Mouse (Mus musculus) thymus, adult 18-20 months (tissue): ENCODE measurements around the gene Pak1.

ENCODE experiments used
- DNase-seq, 2 experiments: peaks; one replicate each; pipeline ENCODE4 v3.0.0; 2022; ENCODE audit warnings: mixed read lengths in 2 of 2

Pak1 gene

DNA sequence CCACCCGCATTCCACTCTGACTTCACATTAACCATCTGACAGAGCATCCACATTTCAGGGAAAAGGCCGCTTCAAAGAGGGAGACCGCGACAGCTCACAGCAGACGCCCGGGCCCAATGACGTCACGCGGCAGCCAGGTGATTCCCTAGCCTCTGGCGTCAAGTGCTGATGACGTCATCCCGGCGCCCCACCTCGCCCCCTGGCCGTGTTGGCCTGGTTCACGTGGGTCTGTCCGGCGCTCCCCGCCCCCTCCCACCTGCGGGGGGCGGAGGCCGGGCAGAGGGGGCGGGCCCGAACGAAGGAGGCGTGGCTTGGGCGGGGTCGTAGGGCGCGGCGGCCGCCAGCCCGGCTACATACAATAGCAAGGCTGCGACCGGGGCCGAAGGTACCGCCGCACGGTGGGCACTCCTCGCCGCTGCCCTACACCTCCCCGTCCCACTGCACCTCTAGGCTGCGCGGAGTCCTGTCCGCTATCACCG lies at the start of gene Pak1:
TSS of gene Pak1 (plus strand) at position 352 of the 479 bp plus-strand sequence.
- DNase-seq: peak; percentile 58 to 69

- DNase-seq: no peak
These were observed 47.4 kb upstream of the Pak1 start for GRCm38 (mm10) chr7:97740948-97741347.

DNA sequence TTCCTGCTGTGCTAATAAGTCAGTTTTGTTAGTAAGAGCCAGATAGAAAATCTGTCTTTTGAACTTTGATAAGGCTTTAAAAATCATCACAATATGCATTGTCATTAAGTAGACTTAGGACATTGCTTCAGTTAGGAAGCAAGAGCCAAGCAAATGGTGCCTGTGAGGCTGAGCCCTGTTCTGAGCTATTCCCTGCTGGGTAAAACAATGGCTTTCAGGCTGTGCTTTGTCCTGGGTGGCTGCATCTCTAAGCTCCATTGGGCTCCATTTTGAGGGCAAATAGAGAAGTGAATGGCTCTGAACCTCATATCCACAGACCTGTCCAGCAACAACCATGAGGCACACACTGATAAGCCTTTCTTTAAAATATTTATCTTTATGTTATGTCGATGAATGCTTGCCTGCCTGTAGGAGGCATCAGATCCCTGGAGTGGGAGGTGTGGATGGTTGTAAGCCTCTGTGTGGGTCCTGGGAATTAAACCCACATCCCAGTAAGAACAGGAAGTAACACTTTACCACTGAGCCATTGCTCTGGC lies 46.5 kb upstream of the Pak1 start:
- DNase-seq: no peak

DNA sequence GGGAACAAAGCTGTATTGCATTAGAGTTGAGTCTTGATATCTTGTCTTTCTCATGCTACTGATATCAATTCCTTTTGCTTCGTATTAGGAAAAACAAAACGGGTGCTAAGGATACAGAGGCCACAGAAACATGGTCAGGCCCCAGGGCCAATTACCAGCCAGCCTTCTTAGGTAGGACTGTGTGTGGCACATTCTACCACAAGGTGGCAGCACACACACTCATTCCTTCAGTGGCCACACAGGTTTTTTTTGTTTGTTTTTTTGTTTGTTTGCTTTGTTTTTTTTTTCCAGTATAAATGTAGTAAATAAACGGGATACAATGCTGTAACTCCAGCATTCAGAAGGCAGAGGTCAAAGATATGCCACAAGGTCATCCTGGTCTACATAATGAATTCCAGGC lies 43.0 kb upstream of the Pak1 start:
- DNase-seq: no peak

- no peak for DNase-seq
These were observed 41.1 kb upstream of the Pak1 start for GRCm38 (mm10) chr7:97747176-97747707.

DNA sequence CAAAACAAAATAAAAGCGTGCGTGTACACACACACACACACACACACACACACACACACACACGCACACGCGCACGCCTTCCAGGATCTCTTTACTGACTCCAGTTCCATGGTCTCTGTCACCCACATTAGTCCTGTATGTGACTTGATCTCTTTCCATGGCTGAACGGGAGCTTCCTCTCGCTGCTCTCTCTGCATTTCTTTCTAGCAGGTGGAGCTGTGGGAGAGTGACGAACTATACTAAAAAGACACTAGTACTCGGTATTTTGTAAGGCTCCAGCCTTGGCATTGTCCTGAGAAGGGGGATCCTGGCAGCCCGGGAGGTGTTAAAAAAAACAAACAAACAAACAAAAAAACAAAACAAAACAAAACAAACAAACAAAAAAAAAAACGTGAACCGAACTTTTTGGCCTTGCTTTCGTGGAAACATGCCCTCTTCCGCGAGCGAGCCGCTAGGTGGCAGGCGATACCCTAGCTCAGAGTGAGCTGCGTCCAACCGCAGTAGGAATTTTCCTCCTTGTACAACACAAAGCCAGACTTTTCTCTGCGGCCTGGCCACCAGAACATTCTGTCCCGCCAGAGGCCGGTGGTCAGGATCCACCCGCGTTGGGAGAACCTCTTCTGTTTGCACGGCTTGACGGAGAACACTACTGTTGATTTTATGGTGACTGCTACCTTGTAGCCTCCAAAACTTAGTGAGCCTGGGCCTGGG lies 40.4 kb upstream of the Pak1 start:
- DNase-seq: peak in 1 of 2 experiments; percentile 79

DNA sequence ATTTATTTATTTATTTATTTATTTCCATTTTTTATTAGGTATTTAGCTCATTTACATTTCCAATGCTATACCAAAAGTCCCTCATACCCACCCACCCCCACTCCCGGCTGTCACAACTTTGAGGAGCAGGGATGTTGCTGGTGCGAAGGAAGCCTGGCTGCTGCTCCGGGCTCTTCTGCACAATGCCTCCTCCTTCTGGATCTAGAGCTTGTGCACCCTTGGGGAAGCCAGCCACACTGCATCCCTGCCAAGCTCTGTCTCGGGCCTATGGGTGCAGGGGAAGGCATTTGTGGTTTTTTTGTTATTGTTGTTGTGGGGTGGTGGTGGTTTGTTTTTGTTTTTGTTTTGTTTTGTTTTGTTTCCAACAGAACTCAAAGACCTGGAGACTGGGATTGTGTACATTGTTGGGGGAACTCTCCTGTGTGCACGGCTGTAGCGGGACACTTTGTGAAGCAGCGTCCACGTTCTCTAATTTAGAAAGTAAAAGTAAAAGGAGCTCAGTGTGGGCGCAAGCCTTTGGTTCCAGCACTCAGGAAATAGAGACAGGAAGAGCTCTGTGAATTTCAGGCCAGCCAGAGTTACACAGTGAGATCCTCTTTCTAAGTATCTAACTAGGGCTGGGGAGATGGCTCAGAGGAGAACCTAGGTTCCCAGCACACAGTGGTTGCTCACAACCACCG lies 39.7 kb upstream of the Pak1 start:
- DNase-seq: peak in 1 of 2 experiments; percentile 53

- peak in 1 of 2 experiments; percentile 59 for DNase-seq
These were observed 38.8 kb upstream of the Pak1 start for GRCm38 (mm10) chr7:97749207-97750190.

GRCm38 (mm10) chr7:97756967-97757881 lies 31.1 kb upstream of the Pak1 start:
- no peak for DNase-seq

- no peak for DNase-seq
These were observed 23.8 kb upstream of the Pak1 start for GRCm38 (mm10) chr7:97764591-97764990.

- DNase-seq: no peak
These were observed 23.0 kb upstream of the Pak1 start for GRCm38 (mm10) chr7:97765181-97765962.

- DNase-seq: no peak
These were observed 22.4 kb upstream of the Pak1 start for GRCm38 (mm10) chr7:97765963-97766347.

DNA sequence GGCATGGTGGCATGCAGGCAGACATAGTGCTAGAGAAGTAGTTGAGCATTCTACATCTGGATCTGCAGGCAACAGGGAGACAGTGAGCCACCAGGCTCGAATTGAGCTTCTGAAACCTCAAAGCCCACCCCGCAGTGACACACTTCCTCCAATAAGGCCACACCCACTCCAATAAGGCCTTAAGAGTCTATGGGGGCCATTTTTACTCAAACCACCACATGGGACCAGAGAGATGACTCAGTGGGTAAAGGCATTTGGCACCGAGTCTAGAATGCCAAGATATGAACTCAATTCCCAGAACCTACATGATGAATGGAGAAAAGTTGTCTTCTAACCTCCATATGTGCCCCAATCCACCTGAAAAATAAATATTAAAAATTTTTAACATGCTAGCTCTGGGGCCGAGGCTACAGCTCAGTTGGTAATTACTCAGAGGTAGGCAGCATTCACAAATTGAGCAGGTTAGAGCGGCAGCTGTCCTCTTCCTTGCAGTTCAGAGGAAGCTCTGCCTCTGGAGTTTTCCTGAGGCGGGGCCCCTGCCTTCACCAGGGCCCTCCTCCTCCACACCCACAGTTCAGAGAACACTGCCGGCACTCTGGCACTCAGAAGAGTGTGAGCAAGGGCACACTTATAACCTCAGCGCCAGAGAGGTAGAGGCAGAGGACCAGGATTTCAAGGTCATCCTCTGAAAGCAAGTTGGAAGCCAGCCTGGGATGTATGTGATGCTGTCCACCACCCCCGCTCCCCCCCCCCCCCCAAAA lies 21.8 kb upstream of the Pak1 start:
- DNase-seq: no peak

- no peak for DNase-seq
These were observed 20.5 kb upstream of the Pak1 start for GRCm38 (mm10) chr7:97767841-97768240.

DNA sequence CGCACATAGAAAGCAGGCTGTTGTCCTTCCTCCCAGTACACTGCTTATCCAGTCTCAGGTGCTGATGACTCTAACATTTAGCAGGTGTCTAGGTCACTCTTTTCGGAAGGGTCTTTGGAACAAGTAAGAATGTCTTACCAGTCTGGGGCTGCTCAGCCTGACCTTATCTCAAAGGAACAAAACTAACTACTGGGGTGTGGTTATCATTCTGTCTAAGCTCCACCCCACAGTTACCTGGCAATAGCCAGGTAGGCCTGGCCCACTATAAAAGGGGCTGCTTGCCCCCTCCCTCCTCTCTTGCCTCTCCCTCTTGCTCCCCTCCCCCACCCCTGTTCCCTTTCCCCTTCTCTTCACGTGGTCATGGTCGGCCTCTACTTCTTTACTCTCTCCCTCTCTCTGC lies 19.3 kb upstream of the Pak1 start:
- DNase-seq: no peak

- DNase-seq: no peak
These were observed 17.3 kb upstream of the Pak1 start for GRCm38 (mm10) chr7:97770841-97771620.

DNA sequence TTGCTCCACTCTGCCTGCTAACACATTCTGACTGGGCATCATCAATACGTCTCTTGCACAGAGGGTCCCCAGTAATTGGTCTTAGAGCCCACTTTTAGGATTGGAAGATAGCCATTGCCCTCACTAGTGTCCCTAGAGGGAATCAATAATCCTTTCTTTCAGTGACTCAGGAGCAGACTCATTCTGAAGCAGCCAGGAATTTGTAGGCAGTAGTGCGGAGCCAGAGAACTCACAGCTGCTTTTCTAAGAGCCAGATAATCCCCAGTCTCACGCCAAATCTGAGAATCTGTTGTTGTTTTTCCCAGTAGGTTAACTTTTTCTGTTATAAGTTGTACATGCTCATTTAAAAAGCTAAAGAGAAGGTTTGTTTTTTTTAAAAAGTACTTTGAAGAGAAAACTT lies 13.0 kb upstream of the Pak1 start:
- DNase-seq: no peak

DNA sequence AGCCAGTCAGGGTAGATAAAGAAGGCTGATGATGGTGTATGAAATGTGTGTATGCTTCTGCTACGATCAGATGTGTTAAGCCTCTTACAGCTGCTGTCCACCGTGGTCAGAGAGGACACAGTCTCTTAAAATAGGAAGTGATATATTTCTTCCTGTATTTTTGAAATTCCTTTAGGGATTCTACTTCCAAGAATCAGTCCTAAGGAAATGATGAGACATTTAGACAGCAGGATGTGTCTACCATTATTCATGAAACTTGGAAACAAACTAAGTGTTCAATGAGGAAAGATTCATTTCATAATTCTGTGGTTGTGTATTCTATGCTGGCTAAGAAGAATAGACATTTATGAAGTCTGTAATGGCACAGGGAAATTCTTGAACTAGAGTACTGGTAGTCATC lies 12.4 kb upstream of the Pak1 start:
- no peak for DNase-seq

DNA sequence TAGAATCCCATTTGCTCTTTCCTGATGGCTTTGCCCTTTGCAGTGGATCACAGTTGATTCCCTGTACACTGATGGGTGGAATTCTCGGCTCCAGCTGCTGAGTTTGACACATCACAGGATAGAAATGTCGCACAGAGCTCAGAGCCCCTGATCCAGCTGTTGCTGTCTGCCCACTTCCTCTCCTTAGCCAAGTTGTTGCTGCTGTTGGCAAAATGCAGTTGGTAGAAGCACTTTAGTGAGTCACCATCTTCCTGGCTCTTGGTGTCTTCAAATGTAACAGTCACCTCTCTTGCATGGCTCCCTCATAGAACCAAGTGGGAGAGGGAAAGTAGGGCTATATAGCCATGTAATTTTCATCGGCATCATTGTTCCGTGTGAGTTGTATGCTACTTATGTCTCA lies 11.2 kb upstream of the Pak1 start:
- DNase-seq: no peak
